Mouse (Mus musculus) ES-Bruce4 (cell line): ENCODE results near the gene Rab4b. TPM values are rescaled to one million over a fixed set of nuclear protein-coding genes. Genes with fewer than 3 reads are reported as not detected.

Experiments
- H3K27ac ChIP-seq: 2 replicates; pipeline ENCODE4 v1.5.1; 2012; ENCODE audit warnings: low read length, inconsistent platforms; ENCODE audit not compliant: insufficient read depth
- H3K27me3 ChIP-seq: 2 replicates; pipeline ENCODE4 v1.6.1; 2012; ENCODE audit warnings: mild to moderate bottlenecking, low read length, inconsistent platforms; ENCODE audit not compliant: control insufficient read depth, poor library complexity, insufficient read depth, severe bottlenecking
- H3K36me3 ChIP-seq: 2 replicates; pipeline ENCODE4 v1.6.1; 2012; ENCODE audit warnings: inconsistent platforms, mild to moderate bottlenecking, low read length, moderate library complexity; ENCODE audit not compliant: control insufficient read depth, poor library complexity, insufficient read depth, severe bottlenecking
- H3K4me1 ChIP-seq: one replicate; pipeline ENCODE4 v1.8.1; 2011; ENCODE audit warnings: low read length; ENCODE audit not compliant: control insufficient read depth, insufficient read depth
- H3K4me3 ChIP-seq: 2 replicates; pipeline ENCODE4 v1.5.1; 2011; ENCODE audit warnings: low read depth, mild to moderate bottlenecking, low read length
- H3K9ac ChIP-seq: 2 replicates; pipeline ENCODE4 v1.6.1; 2012; ENCODE audit warnings: low read depth, mild to moderate bottlenecking, inconsistent platforms; ENCODE audit not compliant: poor library complexity, severe bottlenecking
- H3K9me3 ChIP-seq: replicated peaks from 2 replicates; pipeline ENCODE4 v1.6.1; 2012; ENCODE audit warnings: mild to moderate bottlenecking, low read length, inconsistent platforms; ENCODE audit not compliant: control insufficient read depth, poor library complexity, insufficient read depth, severe bottlenecking
- CTCF ChIP-seq: IDR thresholded peaks from one replicate; pipeline ENCODE4 v1.8.1; 2011; ENCODE audit warnings: low read depth, low read length
- EP300 ChIP-seq: IDR thresholded peaks from 2 replicates; pipeline ENCODE4 v1.6.1; 2011; ENCODE audit warnings: low read depth, low read length; ENCODE audit not compliant: insufficient read depth
- POLR2A ChIP-seq: IDR thresholded peaks from one replicate; pipeline ENCODE4 v1.8.1; 2011; ENCODE audit warnings: low read length; ENCODE audit not compliant: insufficient read depth
- polyA plus RNA-seq: library from polyadenylated mRNA; stranded (reverse); fragments of >200 nt; gene quantifications from 2 replicates; pipeline ENCODE4 v1.2.4, GENCODE M21; 2011; ENCODE audit warnings: low read depth; ENCODE audit not compliant: missing spikeins, insufficient read depth, insufficient read length

Gene Rab4b
- polyA plus RNA-seq, 1 experiment = 35.8 TPM

DNA sequence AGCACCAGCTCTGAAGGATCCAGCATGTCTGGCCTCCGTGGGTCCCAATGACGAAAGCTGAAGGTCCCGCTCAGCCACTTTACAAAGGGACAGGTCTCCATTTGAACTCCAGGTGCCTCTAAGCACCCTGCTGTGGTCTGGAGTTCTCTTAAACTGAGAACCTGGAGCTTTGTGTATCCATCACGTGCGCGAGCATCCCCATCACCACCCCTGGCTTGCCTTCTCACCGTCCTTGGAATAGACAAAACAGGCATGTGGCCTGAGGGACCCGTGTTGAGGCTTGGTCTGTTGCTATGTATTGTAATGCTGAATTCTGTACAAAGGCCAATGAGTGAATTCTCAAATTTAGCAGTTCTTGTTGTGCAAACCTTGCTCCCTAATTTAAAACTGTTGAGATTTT is 20.1 kb upstream of the Rab4b start:
- Histone ChIP-seq H3K4me3 (no peak overlapping the region), H3K27me3 (no peaks in the 10 kb centered on the region), H3K36me3 (peaks cover 9% of the 10 kb centered on the region), H3K9ac (no peak overlapping the region), H3K27ac (0 out of 2 replicates have a peak overlapping the region, but pooled peaks have one; percentile 15), H3K4me1 (peaks cover under 1% of the 10 kb centered on the region), H3K9me3 (no peaks in the 10 kb centered on the region)
- no peak for TF ChIP-seq POLR2A
- no peak for TF ChIP-seq CTCF
- peak; percentile 88 for TF ChIP-seq EP300

GRCm38 (mm10) chr7:27198355-27198754 is 19.7 kb upstream of the Rab4b start:
- Histone ChIP-seq H3K9me3 (no peaks in the 10 kb centered on the region), H3K4me3 (no peak overlapping the region), H3K9ac (no peak overlapping the region), H3K4me1 (peaks cover 4% of the 10 kb centered on the region), H3K27ac (0 out of 2 replicates have a peak overlapping the region, but pooled peaks have one; percentile 15), H3K36me3 (peaks cover 13% of the 10 kb centered on the region), H3K27me3 (no peaks in the 10 kb centered on the region)
- TF ChIP-seq CTCF = no peak
- TF ChIP-seq EP300 = no peak
- no peak for TF ChIP-seq POLR2A

DNA sequence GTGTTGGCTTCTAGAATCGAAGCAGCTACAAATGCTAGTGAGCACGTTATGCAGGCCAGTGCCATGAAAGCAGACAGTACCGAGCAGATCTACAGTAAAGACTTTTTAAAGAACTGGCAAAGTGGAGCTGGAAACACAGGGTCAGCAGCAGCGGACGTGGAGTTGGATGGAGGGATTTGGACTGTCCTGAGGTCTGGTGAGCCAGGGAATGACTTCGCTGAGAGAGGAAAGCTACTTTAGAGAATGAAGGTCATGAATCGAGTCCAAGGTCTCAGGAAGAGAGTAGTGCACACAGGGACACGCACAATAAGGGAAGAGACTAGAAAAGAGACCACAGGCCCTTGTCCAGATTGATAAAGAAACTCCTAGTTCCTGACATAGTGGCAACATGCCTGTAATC is 18.9 kb upstream of the Rab4b start:
- Histone ChIP-seq H3K4me3 (peak overlapping the region; percentile 53), H3K9ac (peak overlapping the region; percentile 66), H3K27me3 (no peaks in the 10 kb centered on the region), H3K4me1 (peaks cover 4% of the 10 kb centered on the region), H3K36me3 (peaks cover 20% of the 10 kb centered on the region), H3K9me3 (no peaks in the 10 kb centered on the region), H3K27ac (peak overlapping the region; percentile 48)
- TF ChIP-seq POLR2A = no peak
- no peak for TF ChIP-seq EP300
- TF ChIP-seq CTCF = no peak

DNA sequence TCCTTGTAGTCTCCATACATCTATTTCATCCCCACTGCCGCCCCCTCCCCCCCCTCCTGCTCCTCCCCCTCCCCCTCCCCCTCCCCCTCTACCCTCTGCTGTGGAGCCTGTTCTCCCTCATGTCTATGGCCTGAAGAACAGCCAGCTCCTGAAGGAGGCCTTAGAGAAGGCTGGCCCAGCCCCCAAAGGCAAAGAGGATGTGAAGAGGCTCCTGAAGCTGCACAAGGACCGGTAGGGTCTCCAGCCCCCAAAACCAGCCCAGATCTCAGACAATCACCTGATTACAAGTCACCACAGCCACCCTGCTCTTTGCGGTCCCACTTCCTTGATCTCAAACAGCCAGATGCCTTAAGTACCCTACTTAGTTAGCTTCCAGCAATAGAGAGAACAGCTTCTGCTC is 18.4 kb upstream of the Rab4b start:
- Histone ChIP-seq H3K36me3 (peaks cover 25% of the 10 kb centered on the region), H3K9me3 (no peaks in the 10 kb centered on the region), H3K27ac (peak overlapping the region; percentile 48), H3K4me1 (peaks cover 4% of the 10 kb centered on the region), H3K4me3 (peak overlapping the region; percentile 53), H3K27me3 (no peaks in the 10 kb centered on the region), H3K9ac (peak overlapping the region; percentile 66)
- TF ChIP-seq CTCF (no peak), POLR2A (no peak)

DNA sequence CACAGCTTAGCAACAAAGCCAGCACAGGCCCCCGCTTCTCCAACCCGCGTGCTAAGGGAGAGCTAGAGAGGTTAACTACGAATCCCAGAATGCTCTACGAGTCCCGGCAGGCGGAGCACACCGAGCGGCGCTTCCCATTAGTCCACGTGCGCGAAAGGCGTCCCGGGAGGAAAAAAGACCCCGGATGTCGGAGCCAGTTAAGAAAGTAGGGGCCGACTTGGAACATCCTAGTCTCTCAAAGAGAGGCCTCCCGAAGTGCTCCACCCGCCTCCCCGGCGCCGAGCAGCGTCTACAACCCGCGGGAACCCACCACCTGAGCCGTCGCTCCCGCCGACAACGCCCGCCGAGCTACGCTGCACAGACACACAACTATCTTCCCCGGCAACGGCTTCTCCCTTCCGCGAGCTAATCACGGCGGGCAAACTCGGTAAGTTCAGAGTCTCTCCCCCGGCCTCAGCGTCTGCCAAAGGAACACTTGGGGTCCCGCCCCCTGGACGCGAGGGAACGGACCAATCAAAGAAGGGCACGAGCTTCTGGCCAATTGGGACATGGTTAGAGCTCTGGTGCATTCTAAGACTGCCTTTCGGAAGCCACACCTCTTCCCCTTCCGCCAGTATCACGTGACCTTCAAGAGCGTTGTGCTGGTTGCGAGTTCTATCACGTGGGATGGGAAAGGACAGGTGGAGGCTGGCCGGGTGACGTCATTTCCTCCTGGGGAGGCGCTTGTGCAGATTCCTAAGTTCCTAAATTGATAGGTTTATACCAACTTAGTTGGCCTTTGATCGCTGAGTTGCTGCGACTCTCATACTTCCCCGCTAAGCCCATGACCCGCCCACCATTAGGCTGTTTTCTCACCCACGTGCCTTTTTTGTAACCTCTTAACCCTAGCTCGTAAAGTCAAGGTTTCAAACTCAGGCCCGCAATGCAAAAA is 17.2 kb upstream of the Rab4b start, which contains the start of the genes BC024978 and Snrpa:
Gene BC024978 (plus strand): TSS at position 101 of the 931 bp plus-strand sequence.
Gene Snrpa (minus strand): TSS at position 591 of the 931 bp plus-strand sequence.
- no peak for TF ChIP-seq CTCF
- peak; percentile 64 for TF ChIP-seq POLR2A
- 0 out of 2 replicates have a peak, but pooled peaks have one; percentile 48 for TF ChIP-seq EP300
- Histone ChIP-seq H3K36me3 (peaks cover 37% of the 10 kb centered on the region), H3K9ac (peak within 1 kb of the TSS; percentile 84), H3K4me3 (peak within 1 kb of the TSS; percentile 88), H3K4me1 (peaks cover 4% of the 10 kb centered on the region), H3K27ac (peak within 1 kb of the TSS; percentile 86), H3K27me3 (no peaks in the 10 kb centered on the region), H3K9me3 (no peaks in the 10 kb centered on the region)

GRCm38 (mm10) chr7:27193731-27194130 is 15.0 kb upstream of the Rab4b start:
- Histone ChIP-seq H3K36me3 (peaks cover 53% of the 10 kb centered on the region), H3K9ac (no peak overlapping the region)

More at GRCm38 (mm10) chr7:27193731-27194130, 15.0 kb upstream of the Rab4b start:
- Histone ChIP-seq H3K9me3 (no peaks in the 10 kb centered on the region), H3K4me1 (peaks cover 7% of the 10 kb centered on the region), H3K27me3 (no peaks in the 10 kb centered on the region), H3K27ac (no peak overlapping the region), H3K4me3 (no peak overlapping the region)
- no peak for TF ChIP-seq CTCF
- TF ChIP-seq POLR2A = no peak
- no peak for TF ChIP-seq EP300
